Mouse (Mus musculus) neural tube, embryonic 15.5 days (tissue): Measurements from ENCODE around the gene Kcna4. TPM values are rescaled to one million over a fixed set of nuclear protein-coding genes. Genes with fewer than 3 reads are reported as not detected.

ENCODE experiments used
- ATAC-seq: fragments of 200-750 bp; cut with Nextera tagmentation; 2 replicates; pipeline ENCODE4 v1.8.0; 2017; ENCODE audit warnings: mild to moderate bottlenecking, moderate TSS enrichment, moderate library complexity; ENCODE audit not compliant: low FRiP score
- H3K27ac ChIP-seq: fragments of 300-500 bp; sonication (generic); replicated peaks from 2 replicates; pipeline ENCODE4 v1.5.1; 2015; ENCODE audit warnings: mild to moderate bottlenecking, inconsistent platforms
- H3K27me3 ChIP-seq: fragments of 300-500 bp; sonication (generic); replicated peaks from 2 replicates; pipeline ENCODE4 v1.6.1; 2015; ENCODE audit warnings: inconsistent platforms
- H3K36me3 ChIP-seq: fragments of 300-500 bp; sonication (generic); 2 replicates; pipeline ENCODE4 v1.6.1; 2015; ENCODE audit warnings: inconsistent platforms
- H3K4me1 ChIP-seq: fragments of 300-500 bp; sonication (generic); 2 replicates; pipeline ENCODE4 v1.6.1; 2015; ENCODE audit warnings: inconsistent platforms
- H3K4me2 ChIP-seq: fragments of 300-500 bp; sonication (generic); 2 replicates; pipeline ENCODE4 v1.6.1; 2015; ENCODE audit warnings: inconsistent platforms, mild to moderate bottlenecking, moderate library complexity
- H3K4me3 ChIP-seq: fragments of 300-500 bp; sonication (generic); replicated peaks from 2 replicates; pipeline ENCODE4 v1.5.1; 2015; ENCODE audit warnings: mild to moderate bottlenecking, inconsistent platforms
- H3K9ac ChIP-seq: fragments of 300-500 bp; sonication (generic); replicated peaks from 2 replicates; pipeline ENCODE4 v1.6.1; 2015; ENCODE audit warnings: mild to moderate bottlenecking, inconsistent platforms
- H3K9me3 ChIP-seq: fragments of 300-500 bp; sonication (generic); replicated peaks from 2 replicates; pipeline ENCODE4 v1.6.1; 2016; ENCODE audit warnings: inconsistent platforms
- WGBS: fragments of 180-500 bp; shearing (Covaris S2); methylation state at CpG from one replicate; pipeline ENCODE4 v1.1.7; 2015; ENCODE audit warnings: mixed read lengths; 5-methylcytosine and 5-hydroxymethylcytosine counted together
- polyA plus RNA-seq: library from polyadenylated mRNA; unstranded; fragments of >200 nt; fragmentation: Nextera tagmentation; extraction: Ambion mirVana; gene quantifications from 2 replicates; pipeline ENCODE4 v1.2.1, GENCODE M21; 2015

Kcna4 gene
- polyA plus RNA-seq, result 8.9 and 9.6 TPM in 2 replicates

GRCm38 (mm10) chr2:107289990-107290696, at the start of gene Kcna4:
TSS of gene Kcna4 (plus strand) at chr2:107290639.
- no peaks in the 10 kb centered on the region for H3K27me3 ChIP-seq
- peak within 1 kb of the TSS; percentile 68 for H3K9ac ChIP-seq
- H3K4me1 ChIP-seq, result 0 out of 2 replicates have a peak, but pooled peaks cover 6% of the 10 kb centered on the region
- no peaks in the 10 kb centered on the region for H3K9me3 ChIP-seq
- H3K4me3 ChIP-seq, result peak within 1 kb of the TSS; percentile 65
- peaks cover 7% of the 10 kb centered on the region; the same call in 1 of the 2 replicates for H3K36me3 ChIP-seq
- ATAC-seq, result peak; percentile 97
- peak within 1 kb of the TSS; percentile 65 for H3K4me2 ChIP-seq
- WGBS, result 6% methylated on average over 24 of the region's 24 CpGs
- H3K27ac ChIP-seq, result peak within 1 kb of the TSS; percentile 71

- no peak overlapping the region for H3K9ac ChIP-seq
- ATAC-seq, result no peak
- no peak overlapping the region for H3K27ac ChIP-seq
- H3K4me3 ChIP-seq, result no peak overlapping the region
- WGBS, result 83% methylated on average over 3 of the region's 3 CpGs
- H3K4me1 ChIP-seq, result no peaks in the 10 kb centered on the region
- no peak overlapping the region for H3K4me2 ChIP-seq
- H3K9me3 ChIP-seq, result no peaks in the 10 kb centered on the region
- no peaks in the 10 kb centered on the region for H3K36me3 ChIP-seq
- H3K27me3 ChIP-seq, result no peaks in the 10 kb centered on the region
Measured at GRCm38 (mm10) chr2:107258091-107258490, 32.3 kb upstream of the Kcna4 start.

DNA sequence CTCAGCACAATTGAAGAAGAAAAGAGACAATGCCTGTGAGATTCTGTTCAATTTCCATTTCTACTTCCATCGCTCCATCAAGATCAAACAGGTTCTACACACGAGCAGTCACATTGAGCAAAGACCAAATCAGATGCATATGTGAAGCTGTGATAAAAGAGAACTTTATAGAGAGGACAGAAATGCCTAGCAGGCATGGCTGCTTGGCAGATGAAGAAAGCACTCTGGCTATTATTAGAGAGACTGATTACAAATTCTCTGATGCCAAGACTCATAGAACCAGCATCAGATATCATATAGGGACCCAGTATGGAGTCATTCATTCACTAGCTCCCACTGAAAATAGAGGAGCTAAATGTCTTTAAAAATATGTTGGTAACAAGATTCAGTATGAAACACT, 24.2 kb upstream of the Kcna4 start:
- Histone ChIP-seq H3K27ac (no peak overlapping the region), H3K4me2 (no peak overlapping the region), H3K9ac (no peak overlapping the region), H3K4me1 (no peaks in the 10 kb centered on the region), H3K27me3 (no peaks in the 10 kb centered on the region), H3K36me3 (no peaks in the 10 kb centered on the region), H3K9me3 (no peaks in the 10 kb centered on the region), H3K4me3 (no peak overlapping the region)
- 88% methylated on average over 2 of the region's 2 CpGs for WGBS
- no peak for ATAC-seq

DNA sequence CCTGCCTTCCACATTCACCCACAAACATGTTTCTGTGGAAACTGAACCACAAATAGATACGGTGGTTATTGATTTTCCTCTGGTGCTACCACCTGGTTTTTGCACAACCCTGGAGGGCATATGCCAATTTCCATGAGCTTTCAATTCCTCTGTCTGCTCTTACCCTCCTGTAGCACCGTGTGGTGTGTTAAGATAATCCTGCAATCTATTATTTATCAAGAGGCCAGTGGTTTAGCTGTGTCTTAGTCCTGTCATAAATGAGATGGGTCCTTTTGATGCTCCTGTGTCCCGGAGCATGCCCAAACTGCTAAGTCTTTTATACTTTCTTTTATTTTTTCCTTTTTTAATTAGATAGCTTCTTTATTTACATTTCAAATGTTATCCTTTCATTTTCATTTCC, 20.4 kb upstream of the Kcna4 start:
- H3K36me3 ChIP-seq, result no peaks in the 10 kb centered on the region

GRCm38 (mm10) chr2:107290697-107291019, 219 bp downstream of the Kcna4 start:
- Histone ChIP-seq H3K9ac (peak overlapping the region; percentile 68), H3K27me3 (no peaks in the 10 kb centered on the region), H3K4me1 (0 out of 2 replicates have a peak, but pooled peaks cover 6% of the 10 kb centered on the region), H3K27ac (peak overlapping the region; percentile 71), H3K4me3 (peak overlapping the region; percentile 65), H3K36me3 (peaks cover 9% of the 10 kb centered on the region; the same call in 1 of the 2 replicates), H3K4me2 (peak overlapping the region; percentile 65), H3K9me3 (no peaks in the 10 kb centered on the region)
- peak; percentile 70 for ATAC-seq
- WGBS, result under 1% methylated on average over 12 of the region's 12 CpGs

More for the DNA sequence above, 20.4 kb upstream of the Kcna4 start:
- Histone ChIP-seq H3K9ac (no peak overlapping the region), H3K27me3 (no peaks in the 10 kb centered on the region), H3K27ac (no peak overlapping the region), H3K9me3 (no peaks in the 10 kb centered on the region), H3K4me3 (no peak overlapping the region), H3K4me1 (no peaks in the 10 kb centered on the region), H3K4me2 (no peak overlapping the region)
- no peak for ATAC-seq
- WGBS, result 75% methylated on average over 3 of the region's 3 CpGs

DNA sequence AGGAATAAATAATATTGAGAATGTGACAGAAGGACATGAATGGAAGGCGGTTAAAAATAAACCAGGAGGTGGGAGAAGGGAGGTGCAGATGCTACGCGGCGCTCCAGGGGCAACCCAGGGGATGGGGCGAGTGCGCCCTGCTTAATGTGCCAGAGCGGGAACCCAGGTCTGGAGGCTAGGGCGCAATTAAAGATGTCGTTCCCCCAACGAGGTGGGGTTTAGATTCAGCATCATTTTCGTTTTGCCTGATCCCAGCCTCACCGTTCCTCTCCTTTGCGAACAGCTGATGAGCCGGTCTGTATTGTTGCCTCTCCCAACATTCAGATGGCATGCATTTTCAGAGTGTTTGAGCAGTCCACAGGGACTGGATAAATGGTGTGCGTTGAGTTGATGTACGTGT, 703 bp downstream of the Kcna4 start:
- Histone ChIP-seq H3K9ac (peak overlapping the region; percentile 68), H3K36me3 (peaks cover 11% of the 10 kb centered on the region), H3K4me2 (peak overlapping the region; percentile 65), H3K27ac (peak overlapping the region; percentile 71), H3K4me3 (peak overlapping the region; percentile 65), H3K4me1 (0 out of 2 replicates have a peak, but pooled peaks cover 6% of the 10 kb centered on the region), H3K9me3 (no peaks in the 10 kb centered on the region), H3K27me3 (no peaks in the 10 kb centered on the region)
- 4% methylated on average over 16 of the region's 16 CpGs for WGBS
- peak; percentile 81 for ATAC-seq

GRCm38 (mm10) chr2:107294521-107294920, 4.1 kb downstream of the Kcna4 start:
- WGBS, result 93% methylated on average over 7 of the region's 7 CpGs

DNA sequence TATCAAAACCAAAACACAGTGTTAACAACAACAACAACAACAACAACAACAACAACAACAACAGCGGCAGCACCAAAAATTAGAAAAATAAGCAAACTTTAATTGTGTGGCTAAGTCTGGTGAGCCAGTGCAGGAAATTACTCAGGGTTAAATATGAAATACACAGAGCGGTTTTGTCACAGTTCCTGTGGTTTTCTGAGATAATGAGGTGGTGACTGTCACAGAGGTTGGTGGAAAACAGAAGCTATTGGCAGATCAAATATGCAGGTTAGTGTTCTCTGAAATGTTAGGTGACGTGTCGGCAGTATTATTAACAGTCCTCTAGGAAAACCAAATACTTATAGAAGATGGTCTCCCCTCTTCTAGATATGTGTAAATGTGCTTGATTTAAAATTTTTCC, 11.4 kb downstream of the Kcna4 start:
- WGBS, result 87% methylated on average over 4 of the region's 4 CpGs
- no peak overlapping the region for H3K27ac ChIP-seq
- ATAC-seq, result no peak

More at GRCm38 (mm10) chr2:107294521-107294920, 4.1 kb downstream of the Kcna4 start:
- H3K27me3 ChIP-seq, result no peaks in the 10 kb centered on the region
- H3K27ac ChIP-seq, result no peak overlapping the region
- H3K9me3 ChIP-seq, result no peaks in the 10 kb centered on the region
- 0 out of 2 replicates have a peak, but pooled peaks cover 6% of the 10 kb centered on the region for H3K4me1 ChIP-seq
- H3K9ac ChIP-seq, result no peak overlapping the region
- peaks cover 17% of the 10 kb centered on the region for H3K36me3 ChIP-seq
- no peak overlapping the region for H3K4me3 ChIP-seq
- ATAC-seq, result no peak
- no peak overlapping the region for H3K4me2 ChIP-seq

DNA sequence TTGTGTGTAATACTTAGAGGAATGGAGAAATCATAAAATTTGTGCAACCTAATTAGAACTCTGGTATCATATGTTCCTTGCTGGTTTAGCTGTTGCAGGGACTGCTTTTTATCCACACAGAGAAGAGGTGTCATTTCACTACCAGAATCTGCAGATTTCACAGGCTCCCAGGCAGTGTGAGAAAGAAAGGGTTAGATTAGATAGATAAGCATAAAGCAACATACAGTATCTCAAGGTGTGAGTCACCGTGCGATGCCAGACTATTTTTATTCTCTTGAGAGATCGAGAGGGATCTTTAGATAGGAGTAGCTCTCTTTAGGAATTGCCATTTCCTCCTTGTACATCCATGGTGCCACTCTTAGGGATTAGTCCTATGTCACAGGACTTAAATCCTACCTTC, 14.3 kb downstream of the Kcna4 start:
- no peaks in the 10 kb centered on the region for H3K4me1 ChIP-seq
- no peak overlapping the region for H3K4me2 ChIP-seq
- no peaks in the 10 kb centered on the region for H3K9me3 ChIP-seq
- H3K9ac ChIP-seq, result no peak overlapping the region
- no peak overlapping the region for H3K27ac ChIP-seq
- H3K27me3 ChIP-seq, result no peaks in the 10 kb centered on the region
- ATAC-seq, result no peak
- WGBS, result 77% methylated on average over 3 of the region's 3 CpGs
- H3K4me3 ChIP-seq, result no peak overlapping the region
- no peaks in the 10 kb centered on the region for H3K36me3 ChIP-seq

More for the DNA sequence above, 11.4 kb downstream of the Kcna4 start:
- no peak overlapping the region for H3K9ac ChIP-seq
- H3K9me3 ChIP-seq, result no peaks in the 10 kb centered on the region
- H3K27me3 ChIP-seq, result no peaks in the 10 kb centered on the region
- no peak overlapping the region for H3K4me2 ChIP-seq
- no peaks in the 10 kb centered on the region for H3K36me3 ChIP-seq
- no peaks in the 10 kb centered on the region for H3K4me1 ChIP-seq
- no peak overlapping the region for H3K4me3 ChIP-seq

DNA sequence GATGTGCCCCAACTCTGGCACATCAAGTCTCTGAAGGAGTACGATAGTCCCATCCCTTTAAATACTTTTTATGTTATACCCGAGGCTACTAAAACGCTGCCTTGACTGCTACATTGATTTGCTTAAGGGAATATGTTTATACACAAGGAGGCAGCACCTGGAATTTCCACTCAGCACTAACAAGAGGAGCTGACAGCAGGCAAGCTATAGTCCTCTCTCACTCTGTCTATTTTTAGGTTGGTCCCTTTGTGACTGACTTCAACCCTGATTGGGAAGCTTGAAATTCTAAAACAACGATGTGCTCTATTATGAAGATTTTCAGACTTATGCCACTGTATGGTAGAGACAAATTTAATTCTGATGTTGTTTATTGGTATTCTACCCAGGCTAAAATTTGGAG, 15.6 kb downstream of the Kcna4 start:
- H3K4me3 ChIP-seq, result no peak overlapping the region
- no peaks in the 10 kb centered on the region for H3K4me1 ChIP-seq
- no peak overlapping the region for H3K9ac ChIP-seq
- ATAC-seq, result no peak
- no peaks in the 10 kb centered on the region for H3K9me3 ChIP-seq
- H3K27ac ChIP-seq, result no peak overlapping the region
- H3K36me3 ChIP-seq, result no peaks in the 10 kb centered on the region
- no peak overlapping the region for H3K4me2 ChIP-seq
- no peaks in the 10 kb centered on the region for H3K27me3 ChIP-seq
- 61% methylated on average over 4 of the region's 4 CpGs for WGBS

DNA sequence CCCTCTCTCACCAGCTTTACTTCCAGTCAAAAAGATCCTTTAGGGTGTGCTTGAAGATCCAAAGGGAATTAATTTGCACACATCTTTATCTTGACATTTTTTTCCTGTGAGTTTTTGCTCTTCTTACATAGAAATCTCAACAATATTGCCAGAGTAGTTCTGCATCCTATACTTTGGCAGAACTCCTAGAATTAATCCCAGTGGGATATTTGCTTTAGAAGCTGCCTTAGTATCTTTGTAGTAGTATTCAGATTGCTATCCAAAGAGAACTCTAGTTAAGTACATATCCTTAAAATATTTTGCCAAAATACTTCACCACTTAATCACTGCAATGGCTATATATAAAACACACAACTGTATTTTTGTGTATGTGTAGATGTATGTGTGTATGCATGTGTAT, 28.2 kb downstream of the Kcna4 start:
- Histone ChIP-seq H3K27ac (no peak overlapping the region), H3K9me3 (no peaks in the 10 kb centered on the region), H3K36me3 (no peaks in the 10 kb centered on the region), H3K9ac (no peak overlapping the region), H3K4me2 (no peak overlapping the region), H3K4me1 (peaks cover 6% of the 10 kb centered on the region; the same call in 1 of the 2 replicates), H3K4me3 (no peak overlapping the region), H3K27me3 (no peaks in the 10 kb centered on the region)
- ATAC-seq, result no peak

- WGBS, result 18% methylated on average over 4 of the region's 4 CpGs
- Histone ChIP-seq H3K27ac (no peak overlapping the region), H3K27me3 (no peaks in the 10 kb centered on the region), H3K4me3 (no peak overlapping the region), H3K36me3 (no peaks in the 10 kb centered on the region), H3K9ac (no peak overlapping the region), H3K4me1 (peaks cover 6% of the 10 kb centered on the region; the same call in 1 of the 2 replicates), H3K4me2 (no peak overlapping the region), H3K9me3 (no peaks in the 10 kb centered on the region)
- peak; percentile 41; the same call in 1 of the 2 replicates for ATAC-seq
Measured at GRCm38 (mm10) chr2:107321596-107322226, 31.3 kb downstream of the Kcna4 start.
